Mouse (Mus musculus): ENCODE results near the gene Sox6. TPM values are rescaled to one million over a fixed set of nuclear protein-coding genes. Genes with fewer than 3 reads are reported as not detected.

Sox6 gene
- total and polyA plus RNA-seq, 3 experiments: 0.09 to 1.3 (median 0.90) TPM

DNA sequence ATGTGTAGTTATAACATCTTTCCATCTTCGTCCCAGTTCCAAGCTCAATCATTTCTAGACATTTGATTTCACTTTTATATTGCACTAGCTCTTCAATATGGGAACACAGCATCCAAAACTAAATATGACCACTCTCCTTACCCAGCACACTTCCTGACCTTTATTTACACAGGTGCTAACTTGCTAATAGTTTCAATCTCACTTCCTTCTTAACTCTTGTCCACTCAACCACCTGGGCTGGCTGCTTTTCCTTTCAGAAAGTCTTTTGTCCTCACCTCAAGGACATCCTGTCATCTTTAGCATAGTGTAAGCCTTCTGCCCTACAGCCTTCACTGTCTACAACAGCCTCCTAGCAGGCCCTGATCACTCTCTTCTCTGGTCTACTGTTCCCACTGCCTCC, 520.9 kb downstream of the Sox6 start:
- DNase-seq (ENCODE audit: extremely low read depth): peak; percentile 10
- Histone ChIP-seq H3K4me2 (ENCODE audit: insufficient read depth, low read depth, poor library complexity, severe bottlenecking) (no peak overlapping the region), H3K36me3 (replicated peaks in 1 of 2; ENCODE audit: control insufficient read depth in 1 of 2, insufficient read depth in 1 of 2, low read length in 1 of 2) (no peaks in the 10 kb centered on the region), H3K9me3 (replicated peaks; ENCODE audit: low read length) (no peaks in the 10 kb centered on the region), H3K27me3 (replicated peaks) (no peaks in the 10 kb centered on the region), H3K27ac (ENCODE audit: insufficient read depth, low read depth) (no peak overlapping the region), H3K4me3 (replicated peaks in 1 of 3; ENCODE audit: low read depth in 2 of 3, low read length in 2 of 3, poor library complexity in 1 of 3) (no peak overlapping the region), H3K79me2 (replicated peaks; ENCODE audit: control insufficient read depth, extremely low read depth, insufficient read depth, poor library complexity, severe bottlenecking) (no peaks in the 10 kb centered on the region), H3K4me1 (ENCODE audit: control insufficient read depth in 1 of 2, insufficient read depth in 2 of 2) (peaks cover 7 to 18% of the 10 kb centered on the region in 2 experiments), H3K9ac (ENCODE audit: insufficient read depth, low read depth) (no peak overlapping the region)
- in situ Hi-C loops (cut with MboI; ENCODE audit: low pct_ligation_motif_present, low pct_unique_long_range_greater_than_20kb, low sequenced_read_pairs) (no loop called here), dilution Hi-C loops (cut with MboI; ENCODE audit: extremely low pct_ligation_motif_present, extremely low pct_unique_long_range_greater_than_20kb, low sequenced_read_pairs) (no loop called here)
- TF ChIP-seq BHLHE40 (IDR thresholded peaks at IDR 0.05; ENCODE audit: low read depth, low read length): peak; percentile 46
- peak; percentile 68; the same call in 1 of the 2 replicates for TF ChIP-seq IRF4 (IDR thresholded peaks at IDR 0.05; ENCODE audit: low read depth, low read length)
- peak; percentile 86 for TF ChIP-seq EP300 (IDR thresholded peaks at IDR 0.05; ENCODE audit: low read length)
- no peak for TF ChIP-seq ZC3H11A (IDR thresholded peaks at IDR 0.05; ENCODE audit: low read depth, low read length)
- peak; percentile 69 for TF ChIP-seq TCF12 (IDR thresholded peaks at IDR 0.05; ENCODE audit: low read depth, low read length)
- TF ChIP-seq MYC (IDR thresholded peaks at IDR 0.05; ENCODE audit: low read depth, low read length): no peak

DNA sequence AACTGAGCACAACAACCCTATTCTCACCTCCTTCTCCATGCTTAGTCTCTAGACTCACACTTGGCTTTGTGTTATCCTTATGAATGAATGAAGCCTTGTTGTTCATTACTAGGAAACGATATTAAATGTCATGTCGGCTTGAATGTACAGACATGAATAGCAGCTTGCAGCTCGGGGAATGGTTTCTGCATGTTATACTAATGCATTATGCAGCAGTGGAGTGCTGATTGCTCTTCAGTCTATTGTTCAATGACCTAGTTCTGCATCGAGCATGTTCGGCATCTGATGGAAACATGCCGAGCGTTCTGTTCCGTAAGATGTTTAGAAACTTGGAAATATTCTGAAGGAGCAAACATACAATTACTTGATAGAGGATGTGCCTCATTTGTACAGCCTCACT, 524.9 kb downstream of the Sox6 start:
- Histone ChIP-seq H3K36me3 (replicated peaks in 1 of 2; ENCODE audit: control insufficient read depth in 1 of 2, insufficient read depth in 1 of 2, low read length in 1 of 2) (no peaks in the 10 kb centered on the region), H3K27me3 (replicated peaks) (no peaks in the 10 kb centered on the region), H3K9ac (ENCODE audit: insufficient read depth, low read depth) (no peak overlapping the region), H3K4me2 (ENCODE audit: insufficient read depth, low read depth, poor library complexity, severe bottlenecking) (no peak overlapping the region), H3K79me2 (replicated peaks; ENCODE audit: control insufficient read depth, extremely low read depth, insufficient read depth, poor library complexity, severe bottlenecking) (no peaks in the 10 kb centered on the region), H3K4me1 (ENCODE audit: control insufficient read depth in 1 of 2, insufficient read depth in 2 of 2) (peaks cover 7 to 18% of the 10 kb centered on the region in 2 experiments), H3K4me3 (replicated peaks in 1 of 3; ENCODE audit: low read depth in 2 of 3, low read length in 2 of 3, poor library complexity in 1 of 3) (no peak overlapping the region), H3K27ac (ENCODE audit: insufficient read depth, low read depth) (no peak overlapping the region), H3K9me3 (replicated peaks; ENCODE audit: low read length) (no peaks in the 10 kb centered on the region)
- dilution Hi-C loops (cut with MboI; ENCODE audit: extremely low pct_ligation_motif_present, extremely low pct_unique_long_range_greater_than_20kb, low sequenced_read_pairs) (no loop called here), in situ Hi-C loops (cut with MboI; ENCODE audit: low pct_ligation_motif_present, low pct_unique_long_range_greater_than_20kb, low sequenced_read_pairs) (no loop called here)
- TF ChIP-seq NRF1 (IDR thresholded peaks at IDR 0.05; ENCODE audit: low read depth, low read length) (no peak), ZKSCAN1 (IDR thresholded peaks at IDR 0.05; ENCODE audit: borderline replicate concordance, low read depth, low read length) (no peak), RAD21 (IDR thresholded peaks at IDR 0.05; ENCODE audit: low read depth, low read length) (no peak), POLR2AphosphoS2 (IDR thresholded peaks at IDR 0.05; ENCODE audit: low read depth, low read length) (no peak), KAT2A (IDR thresholded peaks at IDR 0.05; ENCODE audit: insufficient replicate concordance, low read length) (no peak)
- no peak for DNase-seq (ENCODE audit: extremely low read depth)

DNA sequence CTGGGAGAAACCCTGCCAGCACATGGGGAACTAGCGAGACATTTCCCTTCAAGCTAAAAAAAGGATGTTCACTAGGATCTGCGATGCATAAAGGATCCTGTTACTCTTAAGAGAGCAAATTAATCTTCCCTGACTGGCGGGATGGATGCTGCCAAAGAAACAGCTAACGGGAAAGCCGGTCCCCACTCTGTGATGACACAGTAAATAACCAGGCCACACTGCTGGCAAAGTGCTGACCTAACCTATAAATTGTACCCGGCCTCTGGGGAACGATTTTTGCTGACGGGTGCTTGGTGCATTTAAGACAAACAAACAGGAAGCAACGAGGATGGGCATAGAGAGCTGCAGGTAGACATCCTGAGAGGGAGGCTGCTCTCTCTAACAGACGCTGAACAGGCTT, 526.8 kb downstream of the Sox6 start:
- no peak overlapping the region for H3K9ac ChIP-seq (ENCODE audit: insufficient read depth, low read depth)
- no peak overlapping the region for H3K4me3 ChIP-seq (replicated peaks in 1 of 3; ENCODE audit: low read depth in 2 of 3, low read length in 2 of 3, poor library complexity in 1 of 3)
- dilution Hi-C loops (cut with MboI; ENCODE audit: extremely low pct_ligation_motif_present, extremely low pct_unique_long_range_greater_than_20kb, low sequenced_read_pairs) (no loop called here), in situ Hi-C loops (cut with MboI; ENCODE audit: low pct_ligation_motif_present, low pct_unique_long_range_greater_than_20kb, low sequenced_read_pairs) (no loop called here)
- H3K27me3 ChIP-seq (replicated peaks): no peaks in the 10 kb centered on the region
- H3K36me3 ChIP-seq (replicated peaks in 1 of 2; ENCODE audit: control insufficient read depth in 1 of 2, insufficient read depth in 1 of 2, low read length in 1 of 2): no peaks in the 10 kb centered on the region
- no peaks in the 10 kb centered on the region for H3K9me3 ChIP-seq (replicated peaks; ENCODE audit: low read length)
- H3K4me1 ChIP-seq (ENCODE audit: control insufficient read depth in 1 of 2, insufficient read depth in 2 of 2): peaks cover 4 to 7% of the 10 kb centered on the region in 2 experiments
- TF ChIP-seq RCOR1 (conservative IDR thresholded peaks at IDR 0.05; ENCODE audit: low read depth, low read length) (no peak), CHD2 (IDR thresholded peaks at IDR 0.05; ENCODE audit: low read length) (no peak), KAT2A (IDR thresholded peaks at IDR 0.05; ENCODE audit: insufficient replicate concordance, low read length) (no peak), MAX (IDR thresholded peaks at IDR 0.05; ENCODE audit: low read length) (no peak), EP300 (IDR thresholded peaks at IDR 0.05; ENCODE audit: low read length) (no peak), ELF1 (IDR thresholded peaks at IDR 0.05; ENCODE audit: low read depth, low read length) (no peak), ZC3H11A (IDR thresholded peaks at IDR 0.05; ENCODE audit: low read depth, low read length) (no peak), POLR2AphosphoS2 (IDR thresholded peaks at IDR 0.05; ENCODE audit: low read depth, low read length) (no peak), TCF12 (IDR thresholded peaks at IDR 0.05; ENCODE audit: low read depth, low read length) (no peak), MAZ (IDR thresholded peaks at IDR 0.05; ENCODE audit: low read depth, low read length) (no peak), ZNF384 (IDR thresholded peaks at IDR 0.05; ENCODE audit: low read depth, low read length) (no peak), NRF1 (IDR thresholded peaks at IDR 0.05; ENCODE audit: low read depth, low read length) (no peak), ZKSCAN1 (IDR thresholded peaks at IDR 0.05; ENCODE audit: borderline replicate concordance, low read depth, low read length) (no peak), PAX5 (IDR thresholded peaks at IDR 0.05; ENCODE audit: low read length) (no peak), GABPA (IDR thresholded peaks at IDR 0.05; ENCODE audit: insufficient replicate concordance, low read depth, low read length) (no peak), IRF4 (IDR thresholded peaks at IDR 0.05; ENCODE audit: low read depth, low read length) (no peak), E2F4 (IDR thresholded peaks at IDR 0.05; ENCODE audit: insufficient replicate concordance, low read depth, low read length) (no peak), TBP (conservative IDR thresholded peaks at IDR 0.05; ENCODE audit: low read depth, low read length) (no peak), MAFK (IDR thresholded peaks at IDR 0.05; ENCODE audit: insufficient replicate concordance, low read length) (no peak)
- no peak for DNase-seq (ENCODE audit: extremely low read depth)
- H3K27ac ChIP-seq (ENCODE audit: insufficient read depth, low read depth): no peak overlapping the region
- H3K79me2 ChIP-seq (replicated peaks; ENCODE audit: control insufficient read depth, extremely low read depth, insufficient read depth, poor library complexity, severe bottlenecking): no peaks in the 10 kb centered on the region
- H3K4me2 ChIP-seq (ENCODE audit: insufficient read depth, low read depth, poor library complexity, severe bottlenecking): no peak overlapping the region
